Mouse (Mus musculus): ENCODE data around the gene Art4. TPM values are rescaled to one million over a fixed set of nuclear protein-coding genes. Genes with fewer than 3 reads are reported as not detected.
"Not testable (repeated sequence)": the region's sequence is repeated elsewhere in the genome, so short reads cannot be mapped to it uniquely, and the experiment has no call there.

The Art4 gene
- 10 to 100 TPM; 21.9 to 26.1 TPM for total RNA-seq (2021)

- intact Hi-C loops (cut with DNase I) = no loop called here
- peak; percentile 50 to 67 for DNase-seq
These were observed at the start of gene Art4 for GRCm38 (mm10) chr6:136857186-136857872. Art4 (minus strand) TSS chr6:136857733.

GRCm38 (mm10) chr6:136906937-136907293, 49.4 kb upstream of the Art4 start:
- DNase-seq = no peak

GRCm38 (mm10) chr6:136906283-136906936, 48.9 kb upstream of the Art4 start:
- intact Hi-C loops (cut with DNase I) = no loop called here
- DNase-seq = peak in 1 of 2 experiments; percentile 53

More at GRCm38 (mm10) chr6:136906937-136907293, 49.4 kb upstream of the Art4 start:
- intact Hi-C loops (cut with DNase I) = no loop called here

- intact Hi-C loops (cut with DNase I) = no loop called here
- no peak for DNase-seq
These were observed 46.4 kb upstream of the Art4 start for GRCm38 (mm10) chr6:136903885-136904470.

GRCm38 (mm10) chr6:136902527-136902926, 45.0 kb upstream of the Art4 start:
- no peak for DNase-seq
- intact Hi-C loops (cut with DNase I) = no loop called here

- intact Hi-C loops (cut with DNase I) = no loop called here
These were observed 43.5 kb upstream of the Art4 start for GRCm38 (mm10) chr6:136901010-136901409.

GRCm38 (mm10) chr6:136900369-136901009, 43.0 kb upstream of the Art4 start:
- intact Hi-C loops (cut with DNase I) = no loop called here

More at GRCm38 (mm10) chr6:136901010-136901409, 43.5 kb upstream of the Art4 start:
- DNase-seq = no peak

GRCm38 (mm10) chr6:136898954-136899353, 41.4 kb upstream of the Art4 start:
- intact Hi-C loops (cut with DNase I) = no loop called here
- no peak for DNase-seq

More at GRCm38 (mm10) chr6:136900369-136901009, 43.0 kb upstream of the Art4 start:
- no peak for DNase-seq

- DNase-seq = peak in 1 of 2 experiments; percentile 45
- intact Hi-C loops (cut with DNase I) = no loop called here
These were observed 40.7 kb upstream of the Art4 start for GRCm38 (mm10) chr6:136898222-136898621.

GRCm38 (mm10) chr6:136897789-136898188, 40.3 kb upstream of the Art4 start:
- no peak for DNase-seq

GRCm38 (mm10) chr6:136894532-136895339, 37.2 kb upstream of the Art4 start:
- peak in 1 of 2 experiments; percentile 49 for DNase-seq
- intact Hi-C loops (cut with DNase I) = no loop called here

More at GRCm38 (mm10) chr6:136897789-136898188, 40.3 kb upstream of the Art4 start:
- intact Hi-C loops (cut with DNase I) = no loop called here

GRCm38 (mm10) chr6:136892002-136892401, 34.5 kb upstream of the Art4 start:
- intact Hi-C loops (cut with DNase I) = no loop called here
- DNase-seq = no peak

- intact Hi-C loops (cut with DNase I) = no loop called here
- DNase-seq = no peak
These were observed 32.0 kb upstream of the Art4 start for GRCm38 (mm10) chr6:136889554-136889953.

- intact Hi-C loops (cut with DNase I) = no loop called here
- no peak for DNase-seq
These were observed 31.5 kb upstream of the Art4 start for GRCm38 (mm10) chr6:136889067-136889466.

- peak; percentile 66 to 75 for DNase-seq
- intact Hi-C loops (cut with DNase I) = no loop called here
These were observed 30.3 kb upstream of the Art4 start for GRCm38 (mm10) chr6:136887854-136888253.

- DNase-seq; intact Hi-C loops (cut with DNase I): not testable (repeated sequence)
These were observed 27.2 kb upstream of the Art4 start for GRCm38 (mm10) chr6:136884766-136885165.

- intact Hi-C loops (cut with DNase I) = no loop called here
- no peak for DNase-seq
These were observed 26.4 kb upstream of the Art4 start for GRCm38 (mm10) chr6:136883961-136884360.

GRCm38 (mm10) chr6:136883431-136883915, 25.9 kb upstream of the Art4 start:
- intact Hi-C loops (cut with DNase I) = no loop called here
- DNase-seq = no peak

- DNase-seq = no peak
- intact Hi-C loops (cut with DNase I) = no loop called here
These were observed 24.1 kb upstream of the Art4 start for GRCm38 (mm10) chr6:136881678-136882077.

- intact Hi-C loops (cut with DNase I) = no loop called here
- peak; percentile 68 to 70 for DNase-seq
These were observed 18.1 kb upstream of the Art4 start, which contains the start of gene Mgp for GRCm38 (mm10) chr6:136875670-136876069. Mgp (minus strand) TSS chr6:136875823.
